Mouse (Mus musculus) ES-E14 (cell line): ENCODE data around the gene 1110059G10Rik. TPM values are rescaled to one million over a fixed set of nuclear protein-coding genes. Genes with fewer than 3 reads are reported as not detected.

ENCODE experiments used
- DNase-seq: peaks from one replicate; pipeline ENCODE4 v3.0.0-alpha.2; 2013; ENCODE audit warnings: low read depth, low spot score
- H3K27ac ChIP-seq: 2 replicates; pipeline ENCODE4 v1.5.1; 2012; ENCODE audit warnings: low read depth, mild to moderate bottlenecking, low read length, moderate library complexity, mixed read lengths; ENCODE audit not compliant: poor library complexity, insufficient read depth, severe bottlenecking
- H3K36me3 ChIP-seq: 2 replicates; pipeline ENCODE4 v1.6.1; 2012; ENCODE audit warnings: mild to moderate bottlenecking, low read length, moderate library complexity, mixed read lengths; ENCODE audit not compliant: control insufficient read depth, poor library complexity, insufficient read depth, severe bottlenecking
- H3K4me1 ChIP-seq, 2 experiments: fragments of 150-350 bp in 1 of 2; sonication (generic) in 1 of 2; 2 replicates each; pipeline ENCODE4 v1.6.1; 2012; ENCODE audit warnings: low read length in 2 of 2, mild to moderate bottlenecking in 1 of 2, mixed read lengths in 1 of 2; ENCODE audit not compliant: control insufficient read depth in 2 of 2, insufficient read depth in 2 of 2, poor library complexity in 1 of 2
- H3K4me3 ChIP-seq, 2 experiments: fragments of 150-350 bp in 1 of 2; sonication (generic) in 1 of 2; 2 replicates each; pipeline ENCODE4 v1.5.1; 2012; ENCODE audit warnings: low read length in 2 of 2, low read depth in 1 of 2, mild to moderate bottlenecking in 1 of 2, mixed read lengths in 1 of 2; ENCODE audit not compliant: insufficient read depth in 1 of 2, poor library complexity in 1 of 2, severe bottlenecking in 1 of 2
- H3K9ac ChIP-seq: 2 replicates; pipeline ENCODE4 v1.6.1; 2012; ENCODE audit warnings: low read depth, mild to moderate bottlenecking, low read length, mixed read lengths; ENCODE audit not compliant: poor library complexity, insufficient read depth, severe bottlenecking
- H3K9me3 ChIP-seq: fragments of 150-350 bp; sonication (generic); 2 replicates; pipeline ENCODE4 v1.6.1; 2012; ENCODE audit warnings: low read depth, mild to moderate bottlenecking, low read length; ENCODE audit not compliant: control insufficient read depth, insufficient read depth
- CHD2 ChIP-seq: IDR thresholded peaks from 2 replicates; pipeline ENCODE4 v1.6.1; 2014; ENCODE audit warnings: mild to moderate bottlenecking, low read depth, low read length, inconsistent platforms
- HCFC1 ChIP-seq: IDR thresholded peaks from 2 replicates; pipeline ENCODE4 v1.6.1; 2012; ENCODE audit warnings: low read length, inconsistent platforms, borderline replicate concordance; ENCODE audit not compliant: insufficient read depth
- MAFK ChIP-seq: IDR thresholded peaks from 2 replicates; pipeline ENCODE4 v1.6.1; 2014; ENCODE audit warnings: mild to moderate bottlenecking, low read depth, low read length, inconsistent platforms; ENCODE audit not compliant: insufficient read depth
- ZC3H11A ChIP-seq: IDR thresholded peaks from 2 replicates; pipeline ENCODE4 v1.6.1; 2012; ENCODE audit warnings: low read depth, mild to moderate bottlenecking, inconsistent platforms, low read length, borderline replicate concordance
- ZNF384 ChIP-seq: IDR thresholded peaks from 2 replicates; pipeline ENCODE4 v1.6.1; 2012; ENCODE audit warnings: low read depth, low read length, inconsistent platforms
- in situ Hi-C, 2 experiments: fragments of 600-800 bp; cut with MboI; formaldehyde crosslinking; loops; one replicate each; pipeline ENCODE4 v1.15.1; 2025; ENCODE audit warnings: low sequenced_read_pairs in 2 of 2, inconsistent platforms in 1 of 2; ENCODE audit not compliant: unreplicated experiment in 2 of 2
- total RNA-seq: library from RNA; depleted of rRNA; stranded (reverse); fragments of 300-350 nt; gene quantifications from 2 replicates; pipeline ENCODE4 v1.2.3, GENCODE M21; 2012; rRNA removed

The 1110059G10Rik gene
- total RNA-seq, 1 experiment = 5.6 TPM

- peak; percentile 54 for DNase-seq
- peak within 1 kb of the TSS; percentile 100 for H3K9ac ChIP-seq
- no peaks in the 10 kb centered on the region for H3K4me1 ChIP-seq
- peak within 1 kb of the TSS; percentile 72 to 100 for H3K4me3 ChIP-seq
- peaks cover 19% of the 10 kb centered on the region for H3K36me3 ChIP-seq
- TF ChIP-seq ZC3H11A = no peak
- peak; percentile 66; the same call in 1 of the 2 replicates for TF ChIP-seq HCFC1
- peak within 1 kb of the TSS; percentile 49; the same call in 1 of the 2 replicates for H3K27ac ChIP-seq
- H3K9me3 ChIP-seq = no peaks in the 10 kb centered on the region
- in situ Hi-C loops = no loop called here
Measured at GRCm38 (mm10) chr9:122922936-122923381, 27.8 kb downstream of the 1110059G10Rik start, which contains the start of gene Zfp105. Gene Zfp105, plus strand, starts transcription at chr9:122923072.

GRCm38 (mm10) chr9:122922436-122922835 is 28.4 kb downstream of the 1110059G10Rik start:
- Histone ChIP-seq H3K4me3 (peak overlapping the region; percentile 72 to 100), H3K9ac (no peak overlapping the region), H3K4me1 (no peaks in the 10 kb centered on the region), H3K36me3 (peaks cover 18% of the 10 kb centered on the region), H3K27ac (no peak overlapping the region), H3K9me3 (no peaks in the 10 kb centered on the region)
- no peak for DNase-seq
- in situ Hi-C loops = no loop called here
- no peak for TF ChIP-seq HCFC1
- no peak for TF ChIP-seq CHD2
- TF ChIP-seq ZC3H11A = no peak
- TF ChIP-seq MAFK = no peak
- no peak for TF ChIP-seq ZNF384

GRCm38 (mm10) chr9:122902717-122903535 is 47.9 kb downstream of the 1110059G10Rik start:
- peak; percentile 56 for DNase-seq
- in situ Hi-C loops = no loop called here
- no peaks in the 10 kb centered on the region for H3K4me1 ChIP-seq
- H3K9ac ChIP-seq = peak overlapping the region; percentile 67
- no peaks in the 10 kb centered on the region for H3K36me3 ChIP-seq
- H3K4me3 ChIP-seq = peak overlapping the region; percentile 70 to 72
- H3K27ac ChIP-seq = no peak overlapping the region
- H3K9me3 ChIP-seq = no peaks in the 10 kb centered on the region
- TF ChIP-seq HCFC1 (peak; percentile 71; the same call in 1 of the 2 replicates), MAFK (no peak)

GRCm38 (mm10) chr9:122901047-122901446 is 49.8 kb downstream of the 1110059G10Rik start:
- no peak overlapping the region for H3K4me3 ChIP-seq
- no peak overlapping the region for H3K27ac ChIP-seq
- no peak overlapping the region for H3K9ac ChIP-seq
- DNase-seq = no peak
- H3K9me3 ChIP-seq = no peaks in the 10 kb centered on the region
- in situ Hi-C loops = no loop called here
- H3K4me1 ChIP-seq = no peaks in the 10 kb centered on the region
- TF ChIP-seq MAFK (no peak), CHD2 (no peak), ZC3H11A (no peak), HCFC1 (no peak), ZNF384 (no peak)
- H3K36me3 ChIP-seq = no peaks in the 10 kb centered on the region

Other genes with a start within 250 kb of the 1110059G10Rik start
- 0.48 and 0.49 TPM in 2 replicates for gene Topaz1, start 203.7 kb downstream of the 1110059G10Rik start, total RNA-seq
- 3.4 and 4.5 TPM in 2 replicates for gene Tcaim, start 145.5 kb downstream of the 1110059G10Rik start, total RNA-seq
- gene Gm35549, start 107.0 kb downstream of the 1110059G10Rik start, total RNA-seq = 0.27 TPM in 1 of 2 replicates, not detected in the other
- 80.8 and 84.1 TPM in 2 replicates for gene Zfp445, start 85.0 kb downstream of the 1110059G10Rik start, total RNA-seq
- gene Zkscan7, start 65.3 kb downstream of the 1110059G10Rik start, total RNA-seq = 1.4 and 2.3 TPM in 2 replicates
- 13.5 and 16.8 TPM in 2 replicates for gene Zfp105, start 27.9 kb downstream of the 1110059G10Rik start, total RNA-seq
- 81.6 and 91.4 TPM in 2 replicates for gene Kif15, start within 50 bp of the 1110059G10Rik start, total RNA-seq
- 4.8 and 5.0 TPM in 2 replicates for gene Tmem42, start 70.3 kb upstream of the 1110059G10Rik start, total RNA-seq
- 0.22 and 0.37 TPM in 2 replicates for gene Tgm4, start 83.7 kb upstream of the 1110059G10Rik start, total RNA-seq
- 36.6 and 37.8 TPM in 2 replicates for gene Zdhhc3, start 162.2 kb upstream of the 1110059G10Rik start, total RNA-seq
- gene Exosc7, start 162.2 kb upstream of the 1110059G10Rik start, total RNA-seq = 83.4 and 94.6 TPM in 2 replicates
- 0.32 TPM in 1 of 2 replicates, not detected in the other for gene Clec3b, start 199.9 kb upstream of the 1110059G10Rik start, total RNA-seq